Mouse (Mus musculus): ENCODE data around the gene Slc25a17. TPM values are rescaled to one million over a fixed set of nuclear protein-coding genes. Genes with fewer than 3 reads are reported as not detected.

The Slc25a17 gene
- polyA plus RNA-seq, 1 experiment from 2014 or later: 153 TPM

GRCm38 (mm10) chr15:81386327-81386726 lies 25.7 kb upstream of the Slc25a17 start:
- H3K27ac ChIP-seq (ENCODE audit: low read depth, low read length): no peak overlapping the region
- ATAC-seq: no peak
- H3K36me3 ChIP-seq (ENCODE audit: control insufficient read depth, insufficient read depth, low read length): peaks cover 92% of the 10 kb centered on the region
- 98% methylated on average over 5 of the region's 5 CpGs for whole genome bisulfite sequencing
- H3K27me3 ChIP-seq (replicated peaks; ENCODE audit: control insufficient read depth, insufficient read depth, low read length): no peaks in the 10 kb centered on the region
- H3K4me1 ChIP-seq (ENCODE audit: control insufficient read depth, insufficient read depth, low read length): no peaks in the 10 kb centered on the region
- no peak overlapping the region for H3K4me2 ChIP-seq (ENCODE audit: low read length)
- no peaks in the 10 kb centered on the region for H3K9me3 ChIP-seq (replicated peaks; ENCODE audit: control insufficient read depth, low read length)
- no peak overlapping the region for H3K9ac ChIP-seq (ENCODE audit: low read length)
- DNase-seq (ENCODE audit: low spot score): no peak
- H3K4me3 ChIP-seq (ENCODE audit: low read depth, low read length): no peak overlapping the region

- no peak for DNase-seq (ENCODE audit: low spot score)
- Histone ChIP-seq H3K36me3 (ENCODE audit: control insufficient read depth, insufficient read depth, low read length) (peaks cover 79% of the 10 kb centered on the region), H3K4me3 (ENCODE audit: low read depth, low read length) (no peak overlapping the region), H3K27ac (ENCODE audit: low read depth, low read length) (no peak overlapping the region), H3K27me3 (replicated peaks; ENCODE audit: control insufficient read depth, insufficient read depth, low read length) (no peaks in the 10 kb centered on the region), H3K9me3 (replicated peaks; ENCODE audit: control insufficient read depth, low read length) (no peaks in the 10 kb centered on the region), H3K4me2 (ENCODE audit: low read length) (no peak overlapping the region), H3K4me1 (ENCODE audit: control insufficient read depth, insufficient read depth, low read length) (no peaks in the 10 kb centered on the region), H3K9ac (ENCODE audit: low read length) (no peak overlapping the region)
- 92% methylated on average over 2 of the region's 2 CpGs for WGBS
- no peak for ATAC-seq
Observed at GRCm38 (mm10) chr15:81378845-81379244, 18.2 kb upstream of the Slc25a17 start.

GRCm38 (mm10) chr15:81374621-81375020 lies 14.0 kb upstream of the Slc25a17 start:
- no peak for ATAC-seq
- DNase-seq (ENCODE audit: low spot score): no peak
- WGBS: 95% methylated on average over 11 of the region's 11 CpGs
- Histone ChIP-seq H3K4me3 (ENCODE audit: low read depth, low read length) (no peak overlapping the region), H3K9me3 (replicated peaks; ENCODE audit: control insufficient read depth, low read length) (no peaks in the 10 kb centered on the region), H3K4me2 (ENCODE audit: low read length) (no peak overlapping the region), H3K9ac (ENCODE audit: low read length) (no peak overlapping the region), H3K27ac (ENCODE audit: low read depth, low read length) (no peak overlapping the region), H3K27me3 (replicated peaks; ENCODE audit: control insufficient read depth, insufficient read depth, low read length) (no peaks in the 10 kb centered on the region), H3K36me3 (ENCODE audit: control insufficient read depth, insufficient read depth, low read length) (peaks cover 82% of the 10 kb centered on the region), H3K4me1 (ENCODE audit: control insufficient read depth, insufficient read depth, low read length) (no peaks in the 10 kb centered on the region)

- H3K4me2 ChIP-seq (ENCODE audit: low read length): no peak overlapping the region
- H3K4me3 ChIP-seq (ENCODE audit: low read depth, low read length): no peak overlapping the region
- no peaks in the 10 kb centered on the region for H3K4me1 ChIP-seq (ENCODE audit: control insufficient read depth, insufficient read depth, low read length)
- no peak overlapping the region for H3K9ac ChIP-seq (ENCODE audit: low read length)
- DNase-seq (ENCODE audit: low spot score) (no peak), ATAC-seq (no peak)
- peaks cover 92% of the 10 kb centered on the region for H3K36me3 ChIP-seq (ENCODE audit: control insufficient read depth, insufficient read depth, low read length)
- H3K27me3 ChIP-seq (replicated peaks; ENCODE audit: control insufficient read depth, insufficient read depth, low read length): no peaks in the 10 kb centered on the region
- no peak overlapping the region for H3K27ac ChIP-seq (ENCODE audit: low read depth, low read length)
- 29% methylated on average over 1 of the region's 1 CpGs for WGBS
- H3K9me3 ChIP-seq (replicated peaks; ENCODE audit: control insufficient read depth, low read length): no peaks in the 10 kb centered on the region
Observed at GRCm38 (mm10) chr15:81370356-81370755, 9.7 kb upstream of the Slc25a17 start.

- Histone ChIP-seq H3K4me3 (ENCODE audit: low read depth, low read length) (no peak overlapping the region), H3K36me3 (ENCODE audit: control insufficient read depth, insufficient read depth, low read length) (peaks cover 92% of the 10 kb centered on the region), H3K9ac (ENCODE audit: low read length) (no peak overlapping the region), H3K27ac (ENCODE audit: low read depth, low read length) (no peak overlapping the region), H3K27me3 (replicated peaks; ENCODE audit: control insufficient read depth, insufficient read depth, low read length) (no peaks in the 10 kb centered on the region), H3K9me3 (replicated peaks; ENCODE audit: control insufficient read depth, low read length) (no peaks in the 10 kb centered on the region), H3K4me2 (ENCODE audit: low read length) (no peak overlapping the region), H3K4me1 (ENCODE audit: control insufficient read depth, insufficient read depth, low read length) (no peaks in the 10 kb centered on the region)
- no peak for DNase-seq (ENCODE audit: low spot score)
- no peak for ATAC-seq
- 93% methylated on average over 1 of the region's 1 CpGs for WGBS
Observed at GRCm38 (mm10) chr15:81368601-81369000, 8.0 kb upstream of the Slc25a17 start.

GRCm38 (mm10) chr15:81366241-81366640 lies 5.6 kb upstream of the Slc25a17 start:
- ATAC-seq: no peak
- no peak overlapping the region for H3K9ac ChIP-seq (ENCODE audit: low read length)
- peaks cover 77% of the 10 kb centered on the region for H3K36me3 ChIP-seq (ENCODE audit: control insufficient read depth, insufficient read depth, low read length)
- no peaks in the 10 kb centered on the region for H3K9me3 ChIP-seq (replicated peaks; ENCODE audit: control insufficient read depth, low read length)
- H3K4me1 ChIP-seq (ENCODE audit: control insufficient read depth, insufficient read depth, low read length): no peaks in the 10 kb centered on the region
- H3K27ac ChIP-seq (ENCODE audit: low read depth, low read length): no peak overlapping the region
- no peak for DNase-seq (ENCODE audit: low spot score)
- 82% methylated on average over 4 of the region's 4 CpGs for WGBS
- no peak overlapping the region for H3K4me2 ChIP-seq (ENCODE audit: low read length)
- H3K27me3 ChIP-seq (replicated peaks; ENCODE audit: control insufficient read depth, insufficient read depth, low read length): no peaks in the 10 kb centered on the region
- H3K4me3 ChIP-seq (ENCODE audit: low read depth, low read length): no peak overlapping the region

GRCm38 (mm10) chr15:81365246-81365645 lies 4.6 kb upstream of the Slc25a17 start:
- Histone ChIP-seq H3K4me3 (ENCODE audit: low read depth, low read length) (no peak overlapping the region), H3K9me3 (replicated peaks; ENCODE audit: control insufficient read depth, low read length) (no peaks in the 10 kb centered on the region), H3K36me3 (ENCODE audit: control insufficient read depth, insufficient read depth, low read length) (peaks cover 69% of the 10 kb centered on the region), H3K4me1 (ENCODE audit: control insufficient read depth, insufficient read depth, low read length) (no peaks in the 10 kb centered on the region), H3K27ac (ENCODE audit: low read depth, low read length) (no peak overlapping the region), H3K4me2 (ENCODE audit: low read length) (no peak overlapping the region), H3K27me3 (replicated peaks; ENCODE audit: control insufficient read depth, insufficient read depth, low read length) (no peaks in the 10 kb centered on the region), H3K9ac (ENCODE audit: low read length) (no peak overlapping the region)
- ATAC-seq: no peak
- 91% methylated on average over 8 of the region's 8 CpGs for WGBS
- no peak for DNase-seq (ENCODE audit: low spot score)

GRCm38 (mm10) chr15:81364271-81364670 lies 3.7 kb upstream of the Slc25a17 start:
- Histone ChIP-seq H3K4me1 (ENCODE audit: control insufficient read depth, insufficient read depth, low read length) (peaks cover 8% of the 10 kb centered on the region), H3K9me3 (replicated peaks; ENCODE audit: control insufficient read depth, low read length) (no peaks in the 10 kb centered on the region), H3K27ac (ENCODE audit: low read depth, low read length) (no peak overlapping the region), H3K36me3 (ENCODE audit: control insufficient read depth, insufficient read depth, low read length) (peaks cover 59% of the 10 kb centered on the region), H3K9ac (ENCODE audit: low read length) (no peak overlapping the region), H3K4me3 (ENCODE audit: low read depth, low read length) (no peak overlapping the region), H3K4me2 (ENCODE audit: low read length) (no peak overlapping the region), H3K27me3 (replicated peaks; ENCODE audit: control insufficient read depth, insufficient read depth, low read length) (no peaks in the 10 kb centered on the region)
- WGBS: 93% methylated on average over 1 of the region's 1 CpGs
- no peak for ATAC-seq
- DNase-seq (ENCODE audit: low spot score): no peak

- no peak overlapping the region for H3K4me3 ChIP-seq (ENCODE audit: low read depth, low read length)
- 91% methylated on average over 1 of the region's 1 CpGs for WGBS
- H3K4me1 ChIP-seq (ENCODE audit: control insufficient read depth, insufficient read depth, low read length): peaks cover 13% of the 10 kb centered on the region
- H3K9me3 ChIP-seq (replicated peaks; ENCODE audit: control insufficient read depth, low read length): no peaks in the 10 kb centered on the region
- peaks cover 43% of the 10 kb centered on the region for H3K36me3 ChIP-seq (ENCODE audit: control insufficient read depth, insufficient read depth, low read length)
- no peak for ATAC-seq
- H3K9ac ChIP-seq (ENCODE audit: low read length): no peak overlapping the region
- no peak overlapping the region for H3K27ac ChIP-seq (ENCODE audit: low read depth, low read length)
- no peaks in the 10 kb centered on the region for H3K27me3 ChIP-seq (replicated peaks; ENCODE audit: control insufficient read depth, insufficient read depth, low read length)
- no peak overlapping the region for H3K4me2 ChIP-seq (ENCODE audit: low read length)
- no peak for DNase-seq (ENCODE audit: low spot score)
Observed at GRCm38 (mm10) chr15:81362501-81362900, 1.9 kb upstream of the Slc25a17 start.

Data from forebrain, embryonic 14.5 days (tissue).